Mouse (Mus musculus): ENCODE results near the gene Hsd11b1. TPM values are rescaled to one million over a fixed set of nuclear protein-coding genes. Genes with fewer than 3 reads are reported as not detected.

Hsd11b1 gene
- polyA plus RNA-seq, 1 experiment from 2014 or later, result 1.2 TPM

DNA sequence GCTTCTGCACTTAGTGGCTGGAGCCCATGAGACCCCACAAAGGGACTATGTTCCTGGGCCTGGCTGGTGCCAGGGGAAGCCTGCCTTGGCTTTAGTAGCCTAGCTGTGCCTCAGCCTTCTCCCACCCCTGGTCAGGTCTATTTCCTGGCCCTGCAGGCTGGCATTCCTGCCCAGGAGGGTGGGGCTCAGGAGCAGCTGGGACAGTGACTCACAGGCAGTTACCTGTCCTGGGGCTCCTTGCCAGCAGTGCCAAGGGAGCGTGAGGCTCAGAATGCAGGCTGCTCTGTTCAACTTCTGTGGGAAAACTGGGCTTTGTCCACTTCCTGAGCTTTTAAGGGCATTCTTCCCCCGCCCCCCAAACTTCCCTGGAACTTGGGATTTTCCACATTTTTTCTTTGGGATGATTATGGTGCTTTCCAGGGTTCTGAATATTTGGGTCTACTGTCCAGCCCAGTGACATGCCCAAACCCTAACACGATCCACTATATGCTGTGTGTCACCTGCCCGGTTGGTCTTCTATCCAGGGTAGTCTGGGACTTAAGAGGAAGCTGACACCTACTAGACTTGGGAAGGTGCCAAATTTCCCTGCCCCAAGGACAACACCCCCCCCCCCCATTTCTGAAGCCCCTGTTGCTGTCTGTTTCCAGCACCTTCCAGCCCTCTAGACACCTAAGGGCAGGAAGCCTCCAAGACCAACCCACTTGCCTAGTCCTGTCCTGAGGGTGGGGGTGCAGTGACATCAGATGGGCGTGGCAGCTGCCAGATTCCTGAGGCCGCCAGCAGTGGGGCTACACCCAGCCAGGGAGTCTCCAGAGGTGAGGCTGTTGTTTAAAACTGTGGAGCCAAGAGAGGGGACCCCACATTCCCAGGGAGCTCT lies 37.6 kb upstream of the Hsd11b1 start:
- no peak overlapping the region for H3K9ac ChIP-seq (replicated peaks; ENCODE audit: low read depth, low read length)
- no peaks in the 10 kb centered on the region for H3K4me1 ChIP-seq (ENCODE audit: control insufficient read depth, insufficient read depth, low read length)
- WGBS, result 54% methylated on average over 6 of the region's 6 CpGs
- ATAC-seq (ENCODE audit: insufficient number of reproducible peaks, insufficient read depth, low FRiP score, low read depth), result peak; percentile 89
- H3K4me2 ChIP-seq (replicated peaks; ENCODE audit: low read depth, low read length), result peak overlapping the region; percentile 39
- no peak overlapping the region for H3K4me3 ChIP-seq (ENCODE audit: low read depth, low read length)
- H3K27ac ChIP-seq (ENCODE audit: low read length), result peak overlapping the region; percentile 83
- no peaks in the 10 kb centered on the region for H3K36me3 ChIP-seq (ENCODE audit: control insufficient read depth, insufficient read depth, low read length)
- H3K9me3 ChIP-seq (ENCODE audit: control insufficient read depth, low read depth, low read length), result no peaks in the 10 kb centered on the region
- no peaks in the 10 kb centered on the region for H3K27me3 ChIP-seq (ENCODE audit: control insufficient read depth, insufficient read depth, low read length)

DNA sequence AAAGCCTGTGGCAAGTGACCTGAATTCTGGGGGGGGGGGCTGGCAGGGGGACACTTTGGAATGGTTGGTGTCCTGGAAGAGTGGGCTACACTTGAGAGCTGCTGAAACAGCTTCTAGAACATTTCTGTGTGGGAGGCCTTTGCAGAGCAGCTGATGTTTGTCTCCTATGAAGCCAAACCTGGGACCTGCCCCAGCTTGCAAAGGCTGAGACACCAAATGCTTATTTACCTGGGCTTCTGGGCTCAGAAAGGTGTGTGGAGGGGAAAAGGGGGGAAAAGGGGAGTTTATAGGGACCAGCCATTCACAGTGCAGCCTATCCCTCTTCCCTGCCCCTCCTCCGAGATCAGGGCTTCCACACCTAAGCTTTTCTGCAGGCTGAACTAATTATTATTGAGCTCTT lies 36.1 kb upstream of the Hsd11b1 start:
- H3K9ac ChIP-seq (replicated peaks; ENCODE audit: low read depth, low read length), result no peak overlapping the region
- H3K27ac ChIP-seq (ENCODE audit: low read length), result no peak overlapping the region
- H3K4me1 ChIP-seq (ENCODE audit: control insufficient read depth, insufficient read depth, low read length), result no peaks in the 10 kb centered on the region
- 40% methylated on average over 1 of the region's 1 CpGs for WGBS
- no peak for ATAC-seq (ENCODE audit: insufficient number of reproducible peaks, insufficient read depth, low FRiP score, low read depth)
- H3K4me3 ChIP-seq (ENCODE audit: low read depth, low read length), result no peak overlapping the region
- H3K27me3 ChIP-seq (ENCODE audit: control insufficient read depth, insufficient read depth, low read length), result no peaks in the 10 kb centered on the region
- H3K4me2 ChIP-seq (replicated peaks; ENCODE audit: low read depth, low read length), result no peak overlapping the region
- H3K36me3 ChIP-seq (ENCODE audit: control insufficient read depth, insufficient read depth, low read length), result no peaks in the 10 kb centered on the region
- no peaks in the 10 kb centered on the region for H3K9me3 ChIP-seq (ENCODE audit: control insufficient read depth, low read depth, low read length)

DNA sequence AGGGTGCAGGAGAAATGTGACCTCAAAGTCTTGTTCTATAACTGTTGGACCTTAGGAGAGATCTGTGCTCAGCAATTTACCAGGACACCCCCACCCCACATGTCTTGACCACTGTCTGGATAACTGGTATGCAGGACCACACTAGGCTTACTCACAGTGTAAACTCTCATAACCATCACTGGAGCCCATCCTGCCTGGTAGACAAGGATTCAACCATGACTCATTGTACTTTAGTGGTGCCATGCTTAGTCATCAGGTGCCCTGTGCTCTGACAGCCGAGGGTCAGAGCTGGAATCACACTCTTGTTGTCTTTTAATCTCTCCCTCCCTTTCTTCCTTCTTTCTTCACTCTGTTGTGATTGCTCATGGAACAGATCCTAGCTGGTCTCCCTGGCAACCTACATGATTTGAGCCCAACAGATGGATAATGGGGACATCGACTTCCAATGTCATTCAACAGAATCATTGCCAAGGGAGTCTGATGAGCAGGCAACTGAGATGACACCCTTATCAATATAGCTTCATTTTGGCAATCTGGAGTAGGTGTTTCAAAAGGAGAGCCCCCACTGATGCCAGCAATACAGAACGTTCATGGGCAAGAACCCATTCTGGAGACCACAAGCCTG lies 34.4 kb upstream of the Hsd11b1 start:
- ATAC-seq (ENCODE audit: insufficient number of reproducible peaks, insufficient read depth, low FRiP score, low read depth), result no peak
- Histone ChIP-seq H3K4me2 (replicated peaks; ENCODE audit: low read depth, low read length) (no peak overlapping the region), H3K9ac (replicated peaks; ENCODE audit: low read depth, low read length) (no peak overlapping the region), H3K27me3 (ENCODE audit: control insufficient read depth, insufficient read depth, low read length) (no peaks in the 10 kb centered on the region), H3K4me1 (ENCODE audit: control insufficient read depth, insufficient read depth, low read length) (no peaks in the 10 kb centered on the region), H3K36me3 (ENCODE audit: control insufficient read depth, insufficient read depth, low read length) (no peaks in the 10 kb centered on the region), H3K27ac (ENCODE audit: low read length) (no peak overlapping the region), H3K4me3 (ENCODE audit: low read depth, low read length) (no peak overlapping the region), H3K9me3 (ENCODE audit: control insufficient read depth, low read depth, low read length) (no peaks in the 10 kb centered on the region)
- 80% methylated on average over 3 of the region's 3 CpGs for WGBS

DNA sequence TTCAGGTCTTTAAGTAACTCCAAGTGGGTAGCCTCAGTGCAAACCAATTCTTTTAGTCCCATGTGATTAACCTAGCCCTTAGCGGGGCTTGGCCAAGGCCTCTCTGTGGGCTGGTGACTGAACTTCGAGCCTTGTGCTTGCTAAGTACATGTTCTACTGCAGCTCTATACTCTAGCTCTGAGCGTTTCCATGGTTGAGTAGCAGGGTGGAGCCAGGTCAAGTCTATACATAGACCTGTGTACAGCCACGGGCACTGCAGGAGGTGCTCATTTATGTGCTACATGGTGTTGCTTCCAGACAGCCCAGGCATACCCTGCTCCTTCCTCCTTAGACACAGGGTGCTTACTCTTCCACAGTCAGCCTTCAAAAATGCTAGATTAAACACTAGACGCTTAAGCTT lies 32.0 kb upstream of the Hsd11b1 start:
- WGBS, result 73% methylated on average over 5 of the region's 5 CpGs
- no peak overlapping the region for H3K4me2 ChIP-seq (replicated peaks; ENCODE audit: low read depth, low read length)
- H3K27ac ChIP-seq (ENCODE audit: low read length), result no peak overlapping the region
- no peak overlapping the region for H3K9ac ChIP-seq (replicated peaks; ENCODE audit: low read depth, low read length)
- H3K36me3 ChIP-seq (ENCODE audit: control insufficient read depth, insufficient read depth, low read length), result no peaks in the 10 kb centered on the region
- ATAC-seq (ENCODE audit: insufficient number of reproducible peaks, insufficient read depth, low FRiP score, low read depth), result no peak
- H3K4me3 ChIP-seq (ENCODE audit: low read depth, low read length), result no peak overlapping the region
- no peaks in the 10 kb centered on the region for H3K27me3 ChIP-seq (ENCODE audit: control insufficient read depth, insufficient read depth, low read length)
- H3K4me1 ChIP-seq (ENCODE audit: control insufficient read depth, insufficient read depth, low read length), result no peaks in the 10 kb centered on the region
- no peaks in the 10 kb centered on the region for H3K9me3 ChIP-seq (ENCODE audit: control insufficient read depth, low read depth, low read length)

- ATAC-seq (ENCODE audit: insufficient number of reproducible peaks, insufficient read depth, low FRiP score, low read depth), result no peak
- WGBS, result 73% methylated on average over 3 of the region's 3 CpGs
Measured at GRCm38 (mm10) chr1:193293926-193294325, 30.1 kb upstream of the Hsd11b1 start.

GRCm38 (mm10) chr1:193293039-193293438 lies 29.2 kb upstream of the Hsd11b1 start:
- ATAC-seq (ENCODE audit: insufficient number of reproducible peaks, insufficient read depth, low FRiP score, low read depth), result no peak
- H3K9me3 ChIP-seq (ENCODE audit: control insufficient read depth, low read depth, low read length), result no peaks in the 10 kb centered on the region

More at GRCm38 (mm10) chr1:193293926-193294325, 30.1 kb upstream of the Hsd11b1 start:
- H3K27me3 ChIP-seq (ENCODE audit: control insufficient read depth, insufficient read depth, low read length), result no peaks in the 10 kb centered on the region
- no peak overlapping the region for H3K4me2 ChIP-seq (replicated peaks; ENCODE audit: low read depth, low read length)
- H3K4me3 ChIP-seq (ENCODE audit: low read depth, low read length), result no peak overlapping the region
- no peaks in the 10 kb centered on the region for H3K9me3 ChIP-seq (ENCODE audit: control insufficient read depth, low read depth, low read length)
- no peaks in the 10 kb centered on the region for H3K36me3 ChIP-seq (ENCODE audit: control insufficient read depth, insufficient read depth, low read length)
- no peak overlapping the region for H3K9ac ChIP-seq (replicated peaks; ENCODE audit: low read depth, low read length)
- H3K27ac ChIP-seq (ENCODE audit: low read length), result no peak overlapping the region
- H3K4me1 ChIP-seq (ENCODE audit: control insufficient read depth, insufficient read depth, low read length), result no peaks in the 10 kb centered on the region

DNA sequence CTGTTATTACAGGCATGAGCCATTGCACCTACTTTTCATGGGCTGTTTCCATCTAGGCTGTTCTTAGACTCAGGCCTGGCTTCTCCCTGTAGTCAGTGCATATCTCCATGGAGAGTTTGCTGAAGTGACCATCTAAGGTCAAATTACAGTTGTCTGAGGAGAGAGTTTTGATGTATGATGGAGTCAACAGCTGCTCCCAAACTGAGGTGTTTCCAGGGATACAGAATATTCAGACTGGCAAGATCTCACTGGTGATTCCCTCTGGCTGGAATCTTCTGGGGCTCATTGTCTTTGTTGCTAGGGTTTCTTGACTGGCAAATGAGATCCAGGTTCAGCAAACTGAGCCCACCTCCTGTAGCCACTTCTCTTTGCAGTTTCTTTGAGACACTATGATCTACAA lies 26.8 kb upstream of the Hsd11b1 start:
- Histone ChIP-seq H3K9me3 (ENCODE audit: control insufficient read depth, low read depth, low read length) (no peaks in the 10 kb centered on the region), H3K4me2 (replicated peaks; ENCODE audit: low read depth, low read length) (no peak overlapping the region), H3K9ac (replicated peaks; ENCODE audit: low read depth, low read length) (no peak overlapping the region), H3K27ac (ENCODE audit: low read length) (no peak overlapping the region), H3K4me3 (ENCODE audit: low read depth, low read length) (no peak overlapping the region), H3K36me3 (ENCODE audit: control insufficient read depth, insufficient read depth, low read length) (no peaks in the 10 kb centered on the region), H3K4me1 (ENCODE audit: control insufficient read depth, insufficient read depth, low read length) (no peaks in the 10 kb centered on the region), H3K27me3 (ENCODE audit: control insufficient read depth, insufficient read depth, low read length) (no peaks in the 10 kb centered on the region)
- no peak for ATAC-seq (ENCODE audit: insufficient number of reproducible peaks, insufficient read depth, low FRiP score, low read depth)

More at GRCm38 (mm10) chr1:193293039-193293438, 29.2 kb upstream of the Hsd11b1 start:
- Histone ChIP-seq H3K4me2 (replicated peaks; ENCODE audit: low read depth, low read length) (no peak overlapping the region), H3K27ac (ENCODE audit: low read length) (no peak overlapping the region), H3K4me3 (ENCODE audit: low read depth, low read length) (no peak overlapping the region), H3K36me3 (ENCODE audit: control insufficient read depth, insufficient read depth, low read length) (no peaks in the 10 kb centered on the region), H3K9ac (replicated peaks; ENCODE audit: low read depth, low read length) (no peak overlapping the region), H3K27me3 (ENCODE audit: control insufficient read depth, insufficient read depth, low read length) (no peaks in the 10 kb centered on the region), H3K4me1 (ENCODE audit: control insufficient read depth, insufficient read depth, low read length) (no peaks in the 10 kb centered on the region)
- WGBS, result 47% methylated on average over 2 of the region's 2 CpGs

GRCm38 (mm10) chr1:193289914-193290313 lies 26.0 kb upstream of the Hsd11b1 start:
- no peaks in the 10 kb centered on the region for H3K9me3 ChIP-seq (ENCODE audit: control insufficient read depth, low read depth, low read length)
- 86% methylated on average over 5 of the region's 5 CpGs for WGBS

More at GRCm38 (mm10) chr1:193289914-193290313, 26.0 kb upstream of the Hsd11b1 start:
- H3K4me1 ChIP-seq (ENCODE audit: control insufficient read depth, insufficient read depth, low read length), result no peaks in the 10 kb centered on the region
- H3K4me2 ChIP-seq (replicated peaks; ENCODE audit: low read depth, low read length), result no peak overlapping the region
- H3K9ac ChIP-seq (replicated peaks; ENCODE audit: low read depth, low read length), result no peak overlapping the region
- H3K27ac ChIP-seq (ENCODE audit: low read length), result no peak overlapping the region
- H3K27me3 ChIP-seq (ENCODE audit: control insufficient read depth, insufficient read depth, low read length), result no peaks in the 10 kb centered on the region
- ATAC-seq (ENCODE audit: insufficient number of reproducible peaks, insufficient read depth, low FRiP score, low read depth), result no peak
- no peak overlapping the region for H3K4me3 ChIP-seq (ENCODE audit: low read depth, low read length)
- no peaks in the 10 kb centered on the region for H3K36me3 ChIP-seq (ENCODE audit: control insufficient read depth, insufficient read depth, low read length)

Measured in stomach, embryonic 14.5 days (tissue).